Mouse (Mus musculus) hindbrain, embryonic 15.5 days (tissue): ENCODE measurements around the gene Rprd1b. TPM values are rescaled to one million over a fixed set of nuclear protein-coding genes. Genes with fewer than 3 reads are reported as not detected.

ENCODE experiments used
- ATAC-seq: fragments of 200-750 bp; cut with Nextera tagmentation; 2 replicates; pipeline ENCODE4 v1.8.0; 2017; ENCODE audit warnings: low read depth, moderate number of reproducible peaks, moderate TSS enrichment; ENCODE audit not compliant: low FRiP score
- H3K27ac ChIP-seq: fragments of 300-500 bp; sonication (generic); replicated peaks from 2 replicates; pipeline ENCODE4 v1.5.1; 2015; ENCODE audit warnings: mild to moderate bottlenecking, inconsistent platforms
- H3K27me3 ChIP-seq: fragments of 300-500 bp; sonication (generic); 2 replicates; pipeline ENCODE4 v1.6.1; 2015; ENCODE audit warnings: control low read depth, inconsistent platforms
- H3K36me3 ChIP-seq: fragments of 300-500 bp; sonication (generic); 2 replicates; pipeline ENCODE4 v1.6.1; 2015; ENCODE audit warnings: control low read depth, inconsistent platforms
- H3K4me1 ChIP-seq: fragments of 300-500 bp; sonication (generic); replicated peaks from 2 replicates; pipeline ENCODE4 v1.6.1; 2015; ENCODE audit warnings: control low read depth, inconsistent platforms
- H3K4me2 ChIP-seq: fragments of 300-500 bp; sonication (generic); 2 replicates; pipeline ENCODE4 v1.6.1; 2015; ENCODE audit warnings: moderate library complexity, mild to moderate bottlenecking, inconsistent platforms
- H3K4me3 ChIP-seq: fragments of 300-500 bp; sonication (generic); 2 replicates; pipeline ENCODE4 v1.5.1; 2015; ENCODE audit warnings: mild to moderate bottlenecking, inconsistent platforms
- H3K9ac ChIP-seq: fragments of 300-500 bp; sonication (generic); 2 replicates; pipeline ENCODE4 v1.6.1; 2015; ENCODE audit warnings: inconsistent platforms
- H3K9me3 ChIP-seq: fragments of 300-500 bp; sonication (generic); 2 replicates; pipeline ENCODE4 v1.6.1; 2016; ENCODE audit warnings: control low read depth, inconsistent platforms
- WGBS: fragments of 180-500 bp; shearing (Covaris S2); methylation state at CpG from one replicate; pipeline ENCODE4 v1.1.7; 2015; 5-methylcytosine and 5-hydroxymethylcytosine counted together
- polyA plus RNA-seq: library from polyadenylated mRNA; unstranded; fragments of >200 nt; fragmentation: Nextera tagmentation; extraction: Ambion mirVana; gene quantifications from 2 replicates; pipeline ENCODE4 v1.2.1, GENCODE M21; 2015

Rprd1b gene
- polyA plus RNA-seq = 31.9 and 32.3 TPM in 2 replicates

GRCm38 (mm10) chr2:158028354-158028863, at the start of gene Rprd1b, which contains the start of gene Tti1:
Gene Rprd1b, plus strand, starts transcription at chr2:158028497.
Gene Tti1, minus strand, starts transcription at chr2:158028433.
- peak; percentile 94 for ATAC-seq
- H3K4me1 ChIP-seq = peaks cover 43% of the 10 kb centered on the region

GRCm38 (mm10) chr2:157979241-157979640, 49.1 kb upstream of the Rprd1b start:
- H3K9ac ChIP-seq = no peak overlapping the region
- no peak overlapping the region for H3K4me3 ChIP-seq
- H3K27me3 ChIP-seq = no peaks in the 10 kb centered on the region
- WGBS = 74% methylated on average over 5 of the region's 5 CpGs
- ATAC-seq = no peak
- no peak overlapping the region for H3K27ac ChIP-seq
- no peaks in the 10 kb centered on the region for H3K9me3 ChIP-seq
- no peaks in the 10 kb centered on the region for H3K36me3 ChIP-seq
- peaks cover 19% of the 10 kb centered on the region for H3K4me1 ChIP-seq
- H3K4me2 ChIP-seq = no peak overlapping the region

More at GRCm38 (mm10) chr2:158028354-158028863, at the start of gene Rprd1b, which contains the start of gene Tti1:
- under 1% methylated on average over 51 of the region's 52 CpGs for WGBS
- H3K36me3 ChIP-seq = no peaks in the 10 kb centered on the region
- peak within 1 kb of the TSS; percentile 92 for H3K27ac ChIP-seq
- no peaks in the 10 kb centered on the region for H3K27me3 ChIP-seq
- peak within 1 kb of the TSS; percentile 88 for H3K4me3 ChIP-seq
- H3K9ac ChIP-seq = peak within 1 kb of the TSS; percentile 80
- H3K9me3 ChIP-seq = no peaks in the 10 kb centered on the region
- H3K4me2 ChIP-seq = peak within 1 kb of the TSS; percentile 84

GRCm38 (mm10) chr2:157982727-157983126, 45.6 kb upstream of the Rprd1b start:
- Histone ChIP-seq H3K27me3 (no peaks in the 10 kb centered on the region), H3K4me1 (peaks cover 21% of the 10 kb centered on the region), H3K27ac (no peak overlapping the region), H3K9ac (no peak overlapping the region), H3K4me3 (no peak overlapping the region), H3K36me3 (no peaks in the 10 kb centered on the region), H3K9me3 (no peaks in the 10 kb centered on the region), H3K4me2 (no peak overlapping the region)
- WGBS = 95% methylated on average over 3 of the region's 3 CpGs
- ATAC-seq = no peak

- H3K9ac ChIP-seq = no peak overlapping the region
- H3K4me3 ChIP-seq = no peak overlapping the region
- no peaks in the 10 kb centered on the region for H3K36me3 ChIP-seq
- H3K27ac ChIP-seq = no peak overlapping the region
- no peaks in the 10 kb centered on the region for H3K9me3 ChIP-seq
- WGBS = 89% methylated on average over 4 of the region's 4 CpGs
- no peaks in the 10 kb centered on the region for H3K27me3 ChIP-seq
- H3K4me2 ChIP-seq = no peak overlapping the region
- no peak for ATAC-seq
- peaks cover 27% of the 10 kb centered on the region for H3K4me1 ChIP-seq
These were observed 45.0 kb upstream of the Rprd1b start for GRCm38 (mm10) chr2:157983276-157983675.

- WGBS = 77% methylated on average over 4 of the region's 4 CpGs
- no peak overlapping the region for H3K27ac ChIP-seq
- no peak overlapping the region for H3K9ac ChIP-seq
- H3K4me2 ChIP-seq = no peak overlapping the region
- no peaks in the 10 kb centered on the region for H3K27me3 ChIP-seq
- H3K4me1 ChIP-seq = peaks cover 38% of the 10 kb centered on the region
- no peak overlapping the region for H3K4me3 ChIP-seq
- no peaks in the 10 kb centered on the region for H3K9me3 ChIP-seq
- H3K36me3 ChIP-seq = no peaks in the 10 kb centered on the region
- no peak for ATAC-seq
These were observed 42.7 kb upstream of the Rprd1b start for GRCm38 (mm10) chr2:157985611-157986010.

- Histone ChIP-seq H3K36me3 (no peaks in the 10 kb centered on the region), H3K4me2 (no peak overlapping the region), H3K27me3 (no peaks in the 10 kb centered on the region), H3K9ac (no peak overlapping the region), H3K9me3 (no peaks in the 10 kb centered on the region), H3K27ac (peak overlapping the region; percentile 57), H3K4me3 (no peak overlapping the region), H3K4me1 (peaks cover 38% of the 10 kb centered on the region)
- ATAC-seq = no peak
- 67% methylated on average over 6 of the region's 6 CpGs for WGBS
These were observed 42.1 kb upstream of the Rprd1b start for GRCm38 (mm10) chr2:157986235-157986634.

GRCm38 (mm10) chr2:157988416-157989190, 39.7 kb upstream of the Rprd1b start:
- Histone ChIP-seq H3K4me1 (peaks cover 40% of the 10 kb centered on the region), H3K9me3 (no peaks in the 10 kb centered on the region), H3K4me3 (no peak overlapping the region), H3K27ac (peak overlapping the region; percentile 41; the same call in 1 of the 2 replicates), H3K36me3 (0 out of 2 replicates have a peak, but pooled peaks cover 2% of the 10 kb centered on the region), H3K4me2 (no peak overlapping the region), H3K27me3 (no peaks in the 10 kb centered on the region), H3K9ac (no peak overlapping the region)
- 43% methylated on average over 7 of the region's 7 CpGs for WGBS
- ATAC-seq = no peak

GRCm38 (mm10) chr2:157989946-157990345, 38.4 kb upstream of the Rprd1b start:
- Histone ChIP-seq H3K4me3 (no peak overlapping the region), H3K9ac (no peak overlapping the region), H3K4me2 (no peak overlapping the region), H3K4me1 (peaks cover 42% of the 10 kb centered on the region), H3K27me3 (no peaks in the 10 kb centered on the region), H3K27ac (no peak overlapping the region), H3K9me3 (no peaks in the 10 kb centered on the region), H3K36me3 (0 out of 2 replicates have a peak, but pooled peaks cover 2% of the 10 kb centered on the region)
- 91% methylated on average over 2 of the region's 2 CpGs for WGBS
- ATAC-seq = no peak

GRCm38 (mm10) chr2:157991026-157991425, 37.3 kb upstream of the Rprd1b start:
- Histone ChIP-seq H3K36me3 (0 out of 2 replicates have a peak, but pooled peaks cover 2% of the 10 kb centered on the region), H3K27ac (no peak overlapping the region)
- peak; percentile 46; the same call in 1 of the 2 replicates for ATAC-seq

GRCm38 (mm10) chr2:157992501-157992900, 35.8 kb upstream of the Rprd1b start:
- no peak overlapping the region for H3K27ac ChIP-seq

More at GRCm38 (mm10) chr2:157991026-157991425, 37.3 kb upstream of the Rprd1b start:
- Histone ChIP-seq H3K4me3 (no peak overlapping the region), H3K4me1 (peaks cover 35% of the 10 kb centered on the region), H3K9me3 (no peaks in the 10 kb centered on the region), H3K27me3 (no peaks in the 10 kb centered on the region), H3K9ac (no peak overlapping the region), H3K4me2 (no peak overlapping the region)
- WGBS = 60% methylated on average over 6 of the region's 6 CpGs

GRCm38 (mm10) chr2:157998817-157999216, 29.5 kb upstream of the Rprd1b start:
- Histone ChIP-seq H3K27me3 (no peaks in the 10 kb centered on the region), H3K9me3 (no peaks in the 10 kb centered on the region), H3K36me3 (no peaks in the 10 kb centered on the region), H3K4me2 (no peak overlapping the region), H3K4me3 (no peak overlapping the region), H3K9ac (no peak overlapping the region), H3K4me1 (0 out of 2 replicates have a peak, but pooled peaks cover under 1% of the 10 kb centered on the region), H3K27ac (no peak overlapping the region)
- 68% methylated on average over 3 of the region's 3 CpGs for WGBS
- ATAC-seq = no peak

More at GRCm38 (mm10) chr2:157992501-157992900, 35.8 kb upstream of the Rprd1b start:
- Histone ChIP-seq H3K4me2 (no peak overlapping the region), H3K36me3 (0 out of 2 replicates have a peak, but pooled peaks cover 2% of the 10 kb centered on the region), H3K9me3 (no peaks in the 10 kb centered on the region), H3K9ac (no peak overlapping the region), H3K4me1 (peaks cover 23% of the 10 kb centered on the region), H3K27me3 (no peaks in the 10 kb centered on the region), H3K4me3 (no peak overlapping the region)
- ATAC-seq = no peak
- 91% methylated on average over 4 of the region's 4 CpGs for WGBS

GRCm38 (mm10) chr2:158004620-158005019, 23.7 kb upstream of the Rprd1b start:
- no peaks in the 10 kb centered on the region for H3K9me3 ChIP-seq
- H3K4me2 ChIP-seq = no peak overlapping the region
- 0 out of 2 replicates have a peak, but pooled peaks cover 3% of the 10 kb centered on the region for H3K36me3 ChIP-seq
- H3K9ac ChIP-seq = no peak overlapping the region
- H3K4me1 ChIP-seq = no peaks in the 10 kb centered on the region
- H3K27me3 ChIP-seq = no peaks in the 10 kb centered on the region
- 84% methylated on average over 6 of the region's 6 CpGs for WGBS
- no peak for ATAC-seq
- H3K27ac ChIP-seq = no peak overlapping the region
- H3K4me3 ChIP-seq = no peak overlapping the region
